Mouse (Mus musculus) stomach, embryonic 14.5 days (tissue): ENCODE data around the gene Tradd. TPM values are rescaled to one million over a fixed set of nuclear protein-coding genes. Genes with fewer than 3 reads are reported as not detected.

Source experiments
- ATAC-seq: fragments of 200-750 bp; cut with Nextera tagmentation; 2 replicates; pipeline ENCODE4 v1.8.0; 2017; ENCODE audit warnings: low read depth, moderate TSS enrichment; ENCODE audit not compliant: insufficient number of reproducible peaks, insufficient read depth, low FRiP score
- H3K27ac ChIP-seq: fragments of 300-500 bp; sonication (generic); 2 replicates; pipeline ENCODE4 v1.5.1; 2014; ENCODE audit warnings: mild to moderate bottlenecking, low read length, moderate library complexity, mixed read lengths
- H3K27me3 ChIP-seq: fragments of 300-500 bp; sonication (generic); 2 replicates; pipeline ENCODE4 v1.6.1; 2014; ENCODE audit warnings: low read length, control low read depth, mixed read lengths; ENCODE audit not compliant: control insufficient read depth, insufficient read depth
- H3K36me3 ChIP-seq: fragments of 300-500 bp; sonication (generic); 2 replicates; pipeline ENCODE4 v1.6.1; 2014; ENCODE audit warnings: mild to moderate bottlenecking, control low read depth, low read length, moderate library complexity, mixed read lengths; ENCODE audit not compliant: control insufficient read depth, insufficient read depth
- H3K4me1 ChIP-seq: fragments of 300-500 bp; sonication (generic); 2 replicates; pipeline ENCODE4 v1.6.1; 2014; ENCODE audit warnings: low read length, control low read depth, mixed read lengths; ENCODE audit not compliant: control insufficient read depth, insufficient read depth
- H3K4me2 ChIP-seq: fragments of 300-500 bp; sonication (generic); replicated peaks from 2 replicates; pipeline ENCODE4 v1.6.1; 2014; ENCODE audit warnings: low read depth, low read length, control low read depth
- H3K4me3 ChIP-seq: fragments of 300-500 bp; sonication (generic); 2 replicates; pipeline ENCODE4 v1.5.1; 2014; ENCODE audit warnings: low read depth, low read length, control low read depth
- H3K9ac ChIP-seq: fragments of 300-500 bp; sonication (generic); replicated peaks from 2 replicates; pipeline ENCODE4 v1.6.1; 2014; ENCODE audit warnings: low read depth, mild to moderate bottlenecking, control low read depth, low read length, moderate library complexity, mixed read lengths
- H3K9me3 ChIP-seq: fragments of 300-500 bp; sonication (generic); 2 replicates; pipeline ENCODE4 v1.6.1; 2016; ENCODE audit warnings: low read depth, low read length, control low read depth; ENCODE audit not compliant: control insufficient read depth
- WGBS: fragments of 180-500 bp; shearing (Covaris S2); extraction: QIAGEN DNeasy Blood & Tissue Kit; methylation state at CpG from one replicate; pipeline ENCODE4 v1.1.7; 2014; 5-methylcytosine and 5-hydroxymethylcytosine counted together
- polyA plus RNA-seq: library from polyadenylated mRNA; unstranded; fragments of >200 nt; fragmentation: Nextera tagmentation; extraction: Ambion mirVana; gene quantifications from 2 replicates; pipeline ENCODE4 v1.2.1, GENCODE M21; 2014

Tradd gene
- polyA plus RNA-seq, 1 experiment from 2014 or later = 21.7 TPM

- Histone ChIP-seq H3K27me3 (peaks cover 23% of the 10 kb centered on the region), H3K27ac (no peak overlapping the region), H3K36me3 (no peaks in the 10 kb centered on the region), H3K9me3 (no peaks in the 10 kb centered on the region), H3K4me3 (no peak overlapping the region), H3K9ac (no peak overlapping the region), H3K4me2 (no peak overlapping the region), H3K4me1 (peaks cover 14% of the 10 kb centered on the region; the same call in 1 of the 2 replicates)
- ATAC-seq = no peak
- 89% methylated on average over 12 of the region's 12 CpGs for whole genome bisulfite sequencing
Measured at GRCm38 (mm10) chr8:105261326-105261980, 3.0 kb downstream of the Tradd start.

- no peak for ATAC-seq
- Histone ChIP-seq H3K27me3 (peaks cover 23% of the 10 kb centered on the region), H3K4me1 (peaks cover 14% of the 10 kb centered on the region)
Measured at GRCm38 (mm10) chr8:105260371-105261099, 3.9 kb downstream of the Tradd start.

DNA sequence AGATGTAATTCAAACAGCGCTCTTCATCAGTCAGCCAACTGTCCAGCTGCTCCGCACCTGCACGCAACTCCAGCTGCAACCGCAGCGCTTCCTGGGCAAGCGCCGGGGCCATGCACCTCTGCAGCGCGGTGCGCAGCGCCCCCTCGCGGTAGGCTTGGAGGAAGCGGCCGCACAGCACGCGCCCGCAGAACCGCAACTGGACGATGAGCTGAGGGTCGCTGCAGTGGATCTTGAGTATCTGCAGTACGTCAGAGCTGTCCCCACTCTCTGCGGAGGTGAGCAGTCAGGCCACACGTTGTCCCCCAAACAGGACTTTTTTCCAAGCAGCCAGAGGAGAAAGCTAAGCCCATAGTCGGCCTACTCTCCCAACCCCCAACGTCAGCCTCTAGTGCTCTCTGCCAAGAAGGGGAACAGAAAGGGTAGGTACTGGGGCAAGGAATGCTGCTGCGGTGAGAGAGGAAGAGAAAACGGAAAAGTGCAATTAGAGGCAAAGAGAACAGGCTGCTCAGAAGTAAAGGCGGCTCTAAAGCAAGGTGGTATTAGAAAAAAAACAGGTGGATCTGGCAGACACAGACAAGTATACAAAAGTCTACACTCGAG lies 4.6 kb downstream of the Tradd start:
- Histone ChIP-seq H3K4me1 (peaks cover 15% of the 10 kb centered on the region), H3K4me2 (peak overlapping the region; percentile 78), H3K27ac (no peak overlapping the region), H3K9me3 (no peaks in the 10 kb centered on the region), H3K36me3 (no peaks in the 10 kb centered on the region), H3K27me3 (peaks cover 23% of the 10 kb centered on the region), H3K9ac (no peak overlapping the region), H3K4me3 (peak overlapping the region; percentile 30)
- WGBS = 4% methylated on average over 30 of the region's 30 CpGs
- ATAC-seq = peak; percentile 37

More at GRCm38 (mm10) chr8:105260371-105261099, 3.9 kb downstream of the Tradd start:
- Histone ChIP-seq H3K9ac (no peak overlapping the region), H3K9me3 (no peaks in the 10 kb centered on the region), H3K4me2 (no peak overlapping the region), H3K27ac (no peak overlapping the region), H3K36me3 (no peaks in the 10 kb centered on the region), H3K4me3 (no peak overlapping the region)
- 69% methylated on average over 7 of the region's 7 CpGs for WGBS

DNA sequence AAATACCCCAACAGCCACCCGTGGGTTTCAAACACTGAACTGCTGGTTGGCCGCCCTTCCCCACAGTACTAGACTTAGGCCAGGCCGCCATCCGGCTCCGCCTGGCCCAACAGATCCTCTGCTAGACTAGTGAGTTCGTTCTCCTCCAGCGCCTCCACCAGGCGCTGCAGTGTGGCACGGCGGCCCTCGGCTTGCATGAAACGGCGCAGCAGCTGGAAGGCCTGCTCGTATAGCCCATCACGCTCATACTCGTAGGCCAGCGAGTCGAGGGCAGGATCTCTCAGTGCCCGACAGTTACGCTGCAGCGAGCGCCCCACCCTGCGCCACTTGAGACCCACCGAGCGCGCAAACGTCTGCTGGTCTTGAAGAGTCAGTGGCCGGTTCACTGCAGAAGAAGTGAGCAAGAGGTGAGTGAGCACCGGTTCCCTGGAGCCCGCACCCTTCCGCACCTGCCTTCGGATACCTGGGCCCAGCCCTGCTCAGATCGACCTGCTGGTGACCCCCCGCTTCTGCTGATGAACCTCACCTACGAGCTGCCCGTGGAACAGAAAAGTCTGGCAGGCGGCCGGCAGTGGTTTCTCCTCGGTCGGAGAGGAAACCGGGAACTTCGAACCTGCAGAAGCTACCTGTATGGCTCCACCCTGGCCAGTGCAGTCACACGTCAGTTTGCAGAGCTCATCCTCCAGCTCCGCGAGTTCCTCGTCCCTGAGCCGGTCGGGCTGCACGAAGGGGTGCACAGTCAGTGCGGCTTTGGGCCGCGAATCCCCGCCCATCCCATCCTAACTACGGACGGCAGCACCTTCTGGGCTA lies 5.3 kb downstream of the Tradd start:
- no peak for ATAC-seq
- 5% methylated on average over 54 of the region's 55 CpGs for WGBS

GRCm38 (mm10) chr8:105257318-105258114 lies 6.9 kb downstream of the Tradd start:
- Histone ChIP-seq H3K4me2 (no peak overlapping the region), H3K9me3 (no peaks in the 10 kb centered on the region), H3K4me3 (no peak overlapping the region), H3K9ac (no peak overlapping the region), H3K27me3 (peaks cover 23% of the 10 kb centered on the region), H3K4me1 (peaks cover 20% of the 10 kb centered on the region), H3K27ac (no peak overlapping the region), H3K36me3 (peaks cover 7% of the 10 kb centered on the region)
- no peak for ATAC-seq
- 73% methylated on average over 7 of the region's 7 CpGs for WGBS

More for the DNA sequence above, 5.3 kb downstream of the Tradd start:
- Histone ChIP-seq H3K4me3 (peak overlapping the region; percentile 30), H3K4me2 (peak overlapping the region; percentile 78), H3K9me3 (no peaks in the 10 kb centered on the region), H3K9ac (no peak overlapping the region), H3K36me3 (no peaks in the 10 kb centered on the region), H3K27ac (no peak overlapping the region), H3K4me1 (peaks cover 16% of the 10 kb centered on the region), H3K27me3 (peaks cover 23% of the 10 kb centered on the region)

- Histone ChIP-seq H3K9me3 (no peaks in the 10 kb centered on the region), H3K9ac (peak within 1 kb of the TSS; percentile 45), H3K27me3 (peaks cover 19% of the 10 kb centered on the region), H3K27ac (peak within 1 kb of the TSS; percentile 87), H3K4me1 (peaks cover 20% of the 10 kb centered on the region), H3K4me2 (peak within 1 kb of the TSS; percentile 81), H3K36me3 (peaks cover 13% of the 10 kb centered on the region), H3K4me3 (peak within 1 kb of the TSS; percentile 53)
- ATAC-seq = peak; percentile 76
- WGBS = under 1% methylated on average over 14 of the region's 14 CpGs
Measured at GRCm38 (mm10) chr8:105254966-105255350, 9.5 kb downstream of the Tradd start, which contains the start of gene B3gnt9. B3gnt9 (minus strand) TSS chr8:105255153.

- under 1% methylated on average over 74 of the region's 74 CpGs for WGBS
Measured at GRCm38 (mm10) chr8:105254152-105254965, 10.1 kb downstream of the Tradd start.

More at GRCm38 (mm10) chr8:105254152-105254965, 10.1 kb downstream of the Tradd start:
- H3K4me1 ChIP-seq = peaks cover 16% of the 10 kb centered on the region
- ATAC-seq = peak; percentile 82
- H3K4me2 ChIP-seq = peak overlapping the region; percentile 81
- H3K9ac ChIP-seq = peak overlapping the region; percentile 45
- H3K4me3 ChIP-seq = peak overlapping the region; percentile 53
- H3K36me3 ChIP-seq = peaks cover 19% of the 10 kb centered on the region
- no peaks in the 10 kb centered on the region for H3K9me3 ChIP-seq
- peak overlapping the region; percentile 87 for H3K27ac ChIP-seq
- H3K27me3 ChIP-seq = peaks cover 13% of the 10 kb centered on the region
